Mouse (Mus musculus): ENCODE results near the gene Csrnp3.

The Csrnp3 gene

GRCm38 (mm10) chr2:66024837-66025236 is 179.3 kb downstream of the Csrnp3 start:
- DNase-seq, result no peak

- DNase-seq, result no peak
Observed at GRCm38 (mm10) chr2:66028812-66029211, 183.2 kb downstream of the Csrnp3 start.

- DNase-seq, result no peak
Observed at GRCm38 (mm10) chr2:66034907-66035679, 189.5 kb downstream of the Csrnp3 start.

GRCm38 (mm10) chr2:66040611-66041010 is 195.0 kb downstream of the Csrnp3 start:
- no peak for DNase-seq

GRCm38 (mm10) chr2:66041203-66041916 is 195.8 kb downstream of the Csrnp3 start:
- DNase-seq, result no peak

- DNase-seq, result peak; percentile 53
Observed at GRCm38 (mm10) chr2:66041917-66042419, 196.4 kb downstream of the Csrnp3 start.

GRCm38 (mm10) chr2:66043441-66044404 is 198.2 kb downstream of the Csrnp3 start:
- DNase-seq, result no peak

GRCm38 (mm10) chr2:66044405-66045089 is 199.0 kb downstream of the Csrnp3 start:
- no peak for DNase-seq

GRCm38 (mm10) chr2:66063291-66063690 is 217.7 kb downstream of the Csrnp3 start:
- no peak for DNase-seq

- DNase-seq, result no peak
Observed at GRCm38 (mm10) chr2:66069454-66069853, 223.9 kb downstream of the Csrnp3 start.

- no peak for DNase-seq
Observed at GRCm38 (mm10) chr2:66080731-66081130, 235.2 kb downstream of the Csrnp3 start.

All from kidney, adult 9 months (tissue).